Mouse (Mus musculus) embryonic facial prominence, embryonic 12.5 days (tissue): ENCODE measurements around the gene Msi2. TPM values are rescaled to one million over a fixed set of nuclear protein-coding genes. Genes with fewer than 3 reads are reported as not detected.

ENCODE experiments used
- ATAC-seq: fragments of 200-750 bp; cut with Nextera tagmentation; 2 replicates; pipeline ENCODE4 v1.8.0; 2017; ENCODE audit not compliant: insufficient number of reproducible peaks, insufficient read depth, low FRiP score, low TSS enrichment
- H3K27ac ChIP-seq: fragments of 300-500 bp; sonication (generic); 2 replicates; pipeline ENCODE4 v1.5.1; 2016; ENCODE audit warnings: mild to moderate bottlenecking
- H3K27me3 ChIP-seq: fragments of 300-500 bp; sonication (generic); 2 replicates; pipeline ENCODE4 v1.6.1; 2016; ENCODE audit warnings: mild to moderate bottlenecking, moderate library complexity
- H3K36me3 ChIP-seq: fragments of 300-500 bp; sonication (generic); 2 replicates; pipeline ENCODE4 v1.6.1; 2016; ENCODE audit warnings: mild to moderate bottlenecking
- H3K4me1 ChIP-seq: fragments of 300-500 bp; sonication (generic); 2 replicates; pipeline ENCODE4 v1.6.1; 2016
- H3K4me2 ChIP-seq: fragments of 300-500 bp; sonication (generic); replicated peaks from 2 replicates; pipeline ENCODE4 v1.6.1; 2016; ENCODE audit warnings: mild to moderate bottlenecking, moderate library complexity
- H3K4me3 ChIP-seq: fragments of 300-500 bp; sonication (generic); 2 replicates; pipeline ENCODE4 v1.5.1; 2016; ENCODE audit warnings: mild to moderate bottlenecking
- H3K9ac ChIP-seq: fragments of 300-500 bp; sonication (generic); 2 replicates; pipeline ENCODE4 v1.6.1; 2016; ENCODE audit warnings: mild to moderate bottlenecking, moderate library complexity
- H3K9me3 ChIP-seq: fragments of 300-500 bp; sonication (generic); 2 replicates; pipeline ENCODE4 v1.6.1; 2016; ENCODE audit warnings: mild to moderate bottlenecking, moderate library complexity
- WGBS: fragments of 180-500 bp; shearing (Covaris S2); methylation state at CpG from one replicate; pipeline ENCODE4 v1.1.7; 2016; 5-methylcytosine and 5-hydroxymethylcytosine counted together
- polyA plus RNA-seq: library from polyadenylated mRNA; unstranded; fragments of >200 nt; fragmentation: Nextera tagmentation; extraction: Ambion mirVana; gene quantifications from 2 replicates; pipeline ENCODE4 v1.2.1, GENCODE M21; 2016

Msi2 gene
- polyA plus RNA-seq, 1 experiment from 2014 or later: 22.0 TPM

GRCm38 (mm10) chr11:88309059-88309700 is 409.1 kb downstream of the Msi2 start:
- H3K27ac ChIP-seq: peak overlapping the region; percentile 38; the same call in 1 of the 2 replicates
- no peak overlapping the region for H3K9ac ChIP-seq
- H3K27me3 ChIP-seq: no peaks in the 10 kb centered on the region
- H3K4me3 ChIP-seq: no peak overlapping the region
- no peaks in the 10 kb centered on the region for H3K9me3 ChIP-seq
- ATAC-seq: peak; percentile 53; the same call in 1 of the 2 replicates
- H3K4me2 ChIP-seq: no peak overlapping the region
- peaks cover 15% of the 10 kb centered on the region for H3K4me1 ChIP-seq
- H3K36me3 ChIP-seq: no peaks in the 10 kb centered on the region
- WGBS: 34% methylated on average over 10 of the region's 10 CpGs

- no peak overlapping the region for H3K4me2 ChIP-seq
- H3K9ac ChIP-seq: no peak overlapping the region
Observed at GRCm38 (mm10) chr11:88307616-88308543, 410.4 kb downstream of the Msi2 start.

GRCm38 (mm10) chr11:88305759-88306158 is 412.6 kb downstream of the Msi2 start:
- no peak for ATAC-seq
- Histone ChIP-seq H3K27ac (no peak overlapping the region), H3K27me3 (no peaks in the 10 kb centered on the region), H3K4me2 (no peak overlapping the region), H3K4me3 (no peak overlapping the region), H3K36me3 (no peaks in the 10 kb centered on the region), H3K4me1 (peaks cover 12% of the 10 kb centered on the region), H3K9me3 (no peaks in the 10 kb centered on the region), H3K9ac (no peak overlapping the region)
- WGBS: 85% methylated on average over 6 of the region's 6 CpGs

More at GRCm38 (mm10) chr11:88307616-88308543, 410.4 kb downstream of the Msi2 start:
- H3K4me3 ChIP-seq: no peak overlapping the region
- H3K4me1 ChIP-seq: peaks cover 15% of the 10 kb centered on the region
- no peak for ATAC-seq
- no peaks in the 10 kb centered on the region for H3K27me3 ChIP-seq
- H3K36me3 ChIP-seq: no peaks in the 10 kb centered on the region
- WGBS: 82% methylated on average over 14 of the region's 14 CpGs
- H3K27ac ChIP-seq: 0 out of 2 replicates have a peak overlapping the region, but pooled peaks have one; percentile 2
- H3K9me3 ChIP-seq: no peaks in the 10 kb centered on the region

- WGBS: 35% methylated on average over 6 of the region's 6 CpGs
- H3K4me3 ChIP-seq: no peak overlapping the region
- no peak for ATAC-seq
Observed at GRCm38 (mm10) chr11:88301619-88302018, 416.7 kb downstream of the Msi2 start.

GRCm38 (mm10) chr11:88299345-88299744 is 419.0 kb downstream of the Msi2 start:
- Histone ChIP-seq H3K4me2 (no peak overlapping the region), H3K9me3 (no peaks in the 10 kb centered on the region), H3K4me1 (no peaks in the 10 kb centered on the region), H3K36me3 (no peaks in the 10 kb centered on the region), H3K9ac (no peak overlapping the region), H3K27ac (no peak overlapping the region), H3K4me3 (no peak overlapping the region), H3K27me3 (no peaks in the 10 kb centered on the region)
- WGBS: 70% methylated on average over 4 of the region's 4 CpGs
- ATAC-seq: no peak

More at GRCm38 (mm10) chr11:88301619-88302018, 416.7 kb downstream of the Msi2 start:
- H3K27ac ChIP-seq: no peak overlapping the region
- no peak overlapping the region for H3K4me2 ChIP-seq
- no peaks in the 10 kb centered on the region for H3K9me3 ChIP-seq
- no peaks in the 10 kb centered on the region for H3K36me3 ChIP-seq
- no peak overlapping the region for H3K9ac ChIP-seq
- H3K27me3 ChIP-seq: no peaks in the 10 kb centered on the region
- no peaks in the 10 kb centered on the region for H3K4me1 ChIP-seq

GRCm38 (mm10) chr11:88297526-88297925 is 420.8 kb downstream of the Msi2 start:
- no peak for ATAC-seq
- H3K27me3 ChIP-seq: no peaks in the 10 kb centered on the region
- H3K4me1 ChIP-seq: no peaks in the 10 kb centered on the region
- H3K9me3 ChIP-seq: no peaks in the 10 kb centered on the region
- WGBS: 33% methylated on average over 4 of the region's 4 CpGs
- H3K36me3 ChIP-seq: no peaks in the 10 kb centered on the region
- H3K27ac ChIP-seq: no peak overlapping the region
- no peak overlapping the region for H3K9ac ChIP-seq
- H3K4me3 ChIP-seq: no peak overlapping the region
- H3K4me2 ChIP-seq: no peak overlapping the region

- H3K27me3 ChIP-seq: no peaks in the 10 kb centered on the region
- ATAC-seq: no peak
- no peaks in the 10 kb centered on the region for H3K36me3 ChIP-seq
- no peaks in the 10 kb centered on the region for H3K9me3 ChIP-seq
- 0 out of 2 replicates have a peak, but pooled peaks cover 5% of the 10 kb centered on the region for H3K4me1 ChIP-seq
- H3K27ac ChIP-seq: no peak overlapping the region
- H3K4me2 ChIP-seq: no peak overlapping the region
- H3K4me3 ChIP-seq: no peak overlapping the region
- WGBS: 61% methylated on average over 5 of the region's 5 CpGs
- H3K9ac ChIP-seq: no peak overlapping the region
Observed at GRCm38 (mm10) chr11:88295298-88295697, 423.0 kb downstream of the Msi2 start.

- Histone ChIP-seq H3K4me2 (peak overlapping the region; percentile 49), H3K9me3 (no peaks in the 10 kb centered on the region), H3K27ac (no peak overlapping the region), H3K36me3 (no peaks in the 10 kb centered on the region), H3K4me1 (0 out of 2 replicates have a peak, but pooled peaks cover 5% of the 10 kb centered on the region), H3K27me3 (no peaks in the 10 kb centered on the region), H3K9ac (peak overlapping the region; percentile 15; the same call in 1 of the 2 replicates), H3K4me3 (peak overlapping the region; percentile 27)
- ATAC-seq: no peak
- WGBS: 23% methylated on average over 17 of the region's 17 CpGs
Observed at GRCm38 (mm10) chr11:88294394-88294710, 424.0 kb downstream of the Msi2 start.

GRCm38 (mm10) chr11:88293631-88294393 is 424.5 kb downstream of the Msi2 start, which contains the start of gene Ccdc182:
TSS of gene Ccdc182 (plus strand) at chr11:88294058.
- no peaks in the 10 kb centered on the region for H3K36me3 ChIP-seq
- no peak for ATAC-seq

GRCm38 (mm10) chr11:88291688-88292087 is 426.6 kb downstream of the Msi2 start:
- H3K27me3 ChIP-seq: no peaks in the 10 kb centered on the region
- 0 out of 2 replicates have a peak, but pooled peaks cover 10% of the 10 kb centered on the region for H3K4me1 ChIP-seq
- ATAC-seq: no peak

More at GRCm38 (mm10) chr11:88293631-88294393, 424.5 kb downstream of the Msi2 start, which contains the start of gene Ccdc182:
- no peaks in the 10 kb centered on the region for H3K9me3 ChIP-seq
- 0 out of 2 replicates have a peak, but pooled peaks cover 5% of the 10 kb centered on the region for H3K4me1 ChIP-seq
- 27% methylated on average over 20 of the region's 20 CpGs for WGBS
- H3K9ac ChIP-seq: peak within 1 kb of the TSS; percentile 15; the same call in 1 of the 2 replicates
- H3K4me3 ChIP-seq: peak within 1 kb of the TSS; percentile 27
- no peak within 1 kb of the TSS for H3K27ac ChIP-seq
- peak within 1 kb of the TSS; percentile 49 for H3K4me2 ChIP-seq
- no peaks in the 10 kb centered on the region for H3K27me3 ChIP-seq

GRCm38 (mm10) chr11:88291245-88291644 is 427.1 kb downstream of the Msi2 start:
- Histone ChIP-seq H3K27ac (no peak overlapping the region), H3K4me2 (no peak overlapping the region), H3K27me3 (no peaks in the 10 kb centered on the region), H3K9me3 (no peaks in the 10 kb centered on the region), H3K36me3 (no peaks in the 10 kb centered on the region), H3K4me3 (no peak overlapping the region), H3K9ac (no peak overlapping the region), H3K4me1 (0 out of 2 replicates have a peak, but pooled peaks cover 10% of the 10 kb centered on the region)
- ATAC-seq: no peak
- WGBS: 55% methylated on average over 4 of the region's 4 CpGs

More at GRCm38 (mm10) chr11:88291688-88292087, 426.6 kb downstream of the Msi2 start:
- no peaks in the 10 kb centered on the region for H3K36me3 ChIP-seq
- H3K4me3 ChIP-seq: no peak overlapping the region
- WGBS: 35% methylated on average over 4 of the region's 4 CpGs
- H3K4me2 ChIP-seq: no peak overlapping the region
- no peaks in the 10 kb centered on the region for H3K9me3 ChIP-seq
- H3K27ac ChIP-seq: no peak overlapping the region
- H3K9ac ChIP-seq: no peak overlapping the region
